Mouse (Mus musculus): ENCODE results near the gene Sephs1. TPM values are rescaled to one million over a fixed set of nuclear protein-coding genes. Genes with fewer than 3 reads are reported as not detected.

The Sephs1 gene
- polyA plus RNA-seq, 1 experiment from 2014 or later: 126 TPM

DNA sequence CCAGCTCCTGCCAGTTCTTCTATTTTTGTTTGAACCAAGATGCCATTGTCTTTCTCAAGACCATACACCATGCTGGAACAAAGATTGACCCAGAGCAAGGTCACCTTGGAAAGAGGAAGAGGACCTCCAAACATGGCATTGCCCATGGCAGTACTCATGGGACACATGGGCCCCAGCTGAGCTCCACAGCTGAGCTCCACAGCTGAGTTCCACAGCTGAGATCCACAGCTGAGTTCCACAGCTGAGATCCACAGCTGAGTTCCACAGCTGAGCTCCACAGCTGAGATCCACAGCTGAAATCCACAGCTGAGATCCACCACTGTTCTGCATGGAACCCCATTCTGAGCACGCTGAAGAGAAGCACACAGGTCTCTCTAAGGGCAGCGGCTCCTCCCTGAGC, 69.6 kb downstream of the Sephs1 start:
- no peak for DNase-seq (ENCODE audit: extremely low spot score, low spot score)
- Histone ChIP-seq H3K4me3 (no peak overlapping the region), H3K27ac (no peak overlapping the region), H3K9me3 (peaks cover 9% of the 10 kb centered on the region; the same call in 1 of the 2 replicates), H3K4me1 (no peaks in the 10 kb centered on the region), H3K27me3 (ENCODE audit: poor library complexity, severe bottlenecking) (no peaks in the 10 kb centered on the region), H3K36me3 (replicated peaks) (no peaks in the 10 kb centered on the region)
- 94% methylated on average over 2 of the region's 2 CpGs for WGBS

GRCm38 (mm10) chr2:4954216-4954760, 72.9 kb downstream of the Sephs1 start:
- Histone ChIP-seq H3K27ac (no peak overlapping the region), H3K9me3 (peaks cover 9% of the 10 kb centered on the region; the same call in 1 of the 2 replicates), H3K4me1 (no peaks in the 10 kb centered on the region), H3K36me3 (replicated peaks) (no peaks in the 10 kb centered on the region), H3K27me3 (ENCODE audit: poor library complexity, severe bottlenecking) (no peaks in the 10 kb centered on the region), H3K4me3 (no peak overlapping the region)
- 92% methylated on average over 6 of the region's 6 CpGs for WGBS
- DNase-seq (ENCODE audit: extremely low spot score, low spot score): no peak

DNA sequence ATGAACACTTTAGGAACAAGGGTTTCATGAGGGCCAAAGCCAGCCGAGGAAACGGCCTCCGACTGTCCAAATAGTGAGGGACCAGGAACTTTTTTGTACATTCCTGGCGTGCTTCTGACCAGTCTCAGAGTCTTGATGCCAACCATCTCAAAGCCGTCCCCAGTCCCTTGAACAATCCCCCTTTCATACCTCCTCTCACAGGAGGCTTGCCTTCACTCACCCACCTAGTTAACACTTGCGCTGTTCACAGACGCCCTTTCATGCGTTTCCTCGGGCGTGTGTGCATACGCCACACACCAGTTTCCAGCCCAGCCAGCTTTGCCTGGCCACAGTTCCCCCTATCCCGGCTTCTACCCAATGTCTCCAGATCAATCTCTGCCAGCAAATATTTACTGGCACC, 76.7 kb downstream of the Sephs1 start:
- no peak overlapping the region for H3K4me3 ChIP-seq
- no peaks in the 10 kb centered on the region for H3K27me3 ChIP-seq (ENCODE audit: poor library complexity, severe bottlenecking)
- 92% methylated on average over 12 of the region's 12 CpGs for WGBS
- H3K27ac ChIP-seq: no peak overlapping the region
- H3K36me3 ChIP-seq (replicated peaks): no peaks in the 10 kb centered on the region
- no peaks in the 10 kb centered on the region for H3K9me3 ChIP-seq
- no peaks in the 10 kb centered on the region for H3K4me1 ChIP-seq
- no peak for DNase-seq (ENCODE audit: extremely low spot score, low spot score)

Other genes with a start within 250 kb of the Sephs1 start
- 39.5 and 41.0 TPM in 2 replicates for gene Prpf18, start 229.5 kb upstream of the Sephs1 start, polyA plus RNA-seq (2016; fragmentation: Nextera tagmentation; extraction: Ambion mirVana)
- 1.7 and 2.0 TPM in 2 replicates for gene Bend7, start 163.7 kb upstream of the Sephs1 start, polyA plus RNA-seq (2016; fragmentation: Nextera tagmentation; extraction: Ambion mirVana)
- 37.0 and 37.3 TPM in 2 replicates for gene Phyh, start 37.5 kb downstream of the Sephs1 start, polyA plus RNA-seq (2016; fragmentation: Nextera tagmentation; extraction: Ambion mirVana)
- gene Ucma, start 94.6 kb downstream of the Sephs1 start, polyA plus RNA-seq (2016; fragmentation: Nextera tagmentation; extraction: Ambion mirVana): 0.26 TPM in 1 of 2 replicates, not detected in the other
- 82.7 and 87.4 TPM in 2 replicates for gene Mcm10, start 131.2 kb downstream of the Sephs1 start, polyA plus RNA-seq (2016; fragmentation: Nextera tagmentation; extraction: Ambion mirVana)
- 2.3 and 2.6 TPM in 2 replicates for gene Optn, start 182.5 kb downstream of the Sephs1 start, polyA plus RNA-seq (2016; fragmentation: Nextera tagmentation; extraction: Ambion mirVana)